Mouse (Mus musculus) right cerebral cortex, adult 18-20 months (tissue): ENCODE measurements at regions not wholly inside any gene's neighbourhood (a gene's known extent, or its start where the extent isn't known, plus 50 kb on each side); places are given as distances from the start of the nearest gene placed in this dataset.

Experiments used
- DNase-seq: peaks from one replicate; pipeline ENCODE4 v3.0.0; 2022; ENCODE audit warnings: mixed read lengths

DNA sequence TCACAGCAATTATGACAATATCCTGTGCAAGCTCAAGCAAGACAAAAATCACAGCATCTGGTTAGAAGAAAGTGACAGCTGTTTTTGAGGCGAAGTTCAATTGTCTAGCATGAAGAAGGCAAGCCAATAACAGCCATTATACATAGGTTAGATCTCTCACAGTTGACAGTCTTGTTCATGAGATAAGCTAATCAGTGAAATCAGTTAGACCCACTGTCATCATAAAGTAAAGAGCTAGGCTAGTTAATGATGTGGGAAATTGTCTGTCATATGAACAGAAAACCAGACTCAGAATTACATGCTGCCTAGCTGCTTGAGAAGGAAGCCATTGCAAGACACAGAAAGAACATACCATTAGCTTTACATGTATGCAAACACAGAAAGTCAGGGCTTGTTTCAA, 470.2 kb upstream of the 5930422O12Rik start:
- no peak for DNase-seq

DNA sequence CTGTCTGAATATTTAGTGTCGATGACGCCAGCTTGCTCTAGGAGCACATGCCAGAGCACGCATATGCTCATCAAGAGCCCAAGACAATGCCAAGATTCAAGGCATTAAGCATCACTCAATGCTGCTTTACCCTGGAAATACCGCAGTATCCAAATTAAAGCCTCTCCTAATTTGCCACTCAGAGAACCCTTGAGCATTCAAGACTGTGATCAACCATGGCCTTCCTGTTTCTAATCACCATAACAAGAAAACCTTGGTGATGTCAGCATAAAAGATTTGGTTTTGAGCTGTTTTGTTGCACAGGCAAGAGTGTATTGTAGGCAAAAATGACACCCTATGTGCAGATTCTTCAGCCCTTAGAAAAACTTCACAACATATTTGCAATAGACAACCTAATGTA, 469.7 kb upstream of the 5930422O12Rik start:
- DNase-seq, result no peak

GRCm38 (mm10) chr8:32959326-32960064, 469.0 kb upstream of the 5930422O12Rik start:
- no peak for DNase-seq

DNA sequence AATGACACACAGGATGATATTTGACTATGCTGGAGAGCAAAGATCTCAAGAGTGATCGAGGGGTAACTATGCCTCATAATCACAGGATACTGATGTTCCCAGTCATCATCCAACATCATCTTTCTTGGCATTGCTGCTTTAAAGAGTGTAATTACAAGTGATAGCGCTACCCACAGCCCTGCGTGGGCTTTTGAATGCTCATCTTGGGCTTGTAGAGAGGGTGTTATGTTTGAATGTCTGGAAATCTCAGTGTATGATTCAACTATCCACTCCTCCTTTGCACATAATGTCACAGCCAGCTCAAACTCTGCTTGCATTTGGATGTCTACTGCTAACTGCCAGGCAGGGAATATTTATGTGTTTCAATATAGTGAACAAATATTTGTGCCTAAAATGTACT, 438.3 kb upstream of the 5930422O12Rik start:
- peak; percentile 63 for DNase-seq

- DNase-seq, result no peak
Measured at GRCm38 (mm10) chr8:33003967-33004564, 424.4 kb upstream of the 5930422O12Rik start.

DNA sequence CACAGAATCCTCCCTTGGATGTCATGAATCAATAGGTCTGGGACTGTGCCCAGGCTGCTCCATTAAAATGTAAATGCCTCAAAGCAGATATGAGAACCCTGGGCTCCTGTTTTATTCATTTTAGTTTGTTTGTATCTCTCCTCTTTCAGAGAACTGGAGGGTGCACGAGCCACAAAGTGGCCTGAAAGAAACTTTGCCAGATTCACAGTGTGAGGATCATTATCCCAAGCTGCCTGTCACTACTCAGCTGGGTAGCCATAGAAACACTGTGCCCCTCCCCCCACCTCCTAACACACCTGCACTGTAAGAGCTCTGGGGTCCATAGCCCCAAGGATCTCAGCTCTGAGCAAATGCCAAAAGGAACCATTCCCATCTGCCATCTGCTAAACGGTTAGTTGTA, 423.9 kb upstream of the 5930422O12Rik start:
- no peak for DNase-seq

DNA sequence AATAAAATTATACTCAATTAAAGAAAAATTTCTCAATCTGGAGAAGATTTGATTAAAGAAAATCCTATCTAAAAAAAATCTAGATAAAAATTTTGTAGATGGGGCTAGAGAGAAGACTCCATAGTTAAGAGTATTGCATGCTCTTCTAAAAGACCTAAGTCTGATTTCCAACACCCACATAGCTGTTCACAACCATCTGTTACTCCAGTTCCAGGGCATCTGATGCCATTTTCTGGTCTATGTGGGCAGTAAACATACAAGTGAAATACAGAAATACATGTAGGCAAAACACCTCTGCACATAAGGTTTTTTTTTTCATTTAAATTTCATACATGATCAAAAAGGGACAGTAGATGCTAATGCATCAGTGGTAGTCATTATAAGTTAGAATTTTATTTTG, 418.4 kb upstream of the 5930422O12Rik start:
- no peak for DNase-seq

- no peak for DNase-seq
Measured at GRCm38 (mm10) chr8:33012784-33013183, 415.7 kb upstream of the 5930422O12Rik start.

GRCm38 (mm10) chr8:33015861-33016260, 412.6 kb upstream of the 5930422O12Rik start:
- no peak for DNase-seq

DNA sequence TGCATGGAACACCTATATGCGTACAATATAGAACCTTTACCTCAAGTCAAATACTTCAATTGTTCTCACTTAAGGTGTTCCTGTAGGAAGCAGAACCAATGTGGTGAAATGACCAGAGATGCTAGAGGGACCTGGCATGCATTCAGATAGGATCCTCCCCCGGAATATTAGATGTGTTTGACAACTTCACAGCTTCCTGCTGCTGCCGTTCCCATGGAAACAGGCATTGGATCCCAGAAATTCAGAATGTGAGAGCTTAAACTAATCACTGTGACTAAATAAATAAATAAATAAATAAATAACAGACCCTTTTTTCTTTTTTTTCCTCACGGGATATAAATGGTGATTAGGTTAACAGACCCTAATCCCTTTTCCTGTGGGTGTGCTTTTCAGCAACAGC, 401.5 kb upstream of the 5930422O12Rik start:
- DNase-seq, result no peak

DNA sequence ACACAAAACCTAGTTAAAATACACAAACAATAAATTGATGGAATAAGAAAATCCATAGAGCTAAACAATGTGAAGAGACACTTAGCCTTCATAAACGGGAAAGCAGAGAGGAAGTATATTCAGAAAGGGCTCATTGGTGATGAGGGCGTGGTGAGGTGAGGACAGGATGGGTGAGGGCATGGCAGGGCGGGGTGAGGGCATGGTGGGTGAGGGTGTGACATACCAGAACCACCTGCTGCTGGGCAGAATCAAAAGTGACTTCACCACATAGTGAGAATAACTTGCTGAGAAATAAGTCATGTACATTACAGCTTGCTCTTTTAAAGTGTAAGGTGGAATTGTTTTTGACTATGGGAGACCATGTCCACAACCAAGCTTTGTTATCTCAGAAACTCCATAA, 399.1 kb upstream of the 5930422O12Rik start:
- no peak for DNase-seq

- DNase-seq, result no peak
Measured at GRCm38 (mm10) chr8:33052017-33052416, 376.5 kb upstream of the 5930422O12Rik start.

DNA sequence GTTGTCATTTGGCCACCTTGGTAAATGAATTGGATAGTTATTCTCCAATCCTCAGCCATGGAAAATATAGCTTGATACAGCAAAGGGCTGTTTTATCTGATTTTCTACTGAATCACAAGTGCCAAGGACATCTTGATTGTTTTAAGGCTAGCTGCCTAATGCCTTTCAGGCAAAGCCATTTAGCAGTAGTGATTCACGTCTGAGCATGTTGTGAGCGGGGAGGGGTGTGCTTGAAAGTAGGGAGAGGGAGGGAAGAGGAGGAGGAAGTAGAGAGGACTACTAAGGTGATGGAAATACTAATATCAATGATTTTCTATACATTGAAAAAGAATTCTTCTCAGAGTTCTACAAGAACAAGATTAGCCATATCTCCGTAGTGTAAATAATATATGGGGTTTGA, 362.9 kb upstream of the 5930422O12Rik start:
- no peak for DNase-seq

- no peak for DNase-seq
Measured at GRCm38 (mm10) chr8:33066168-33066567, 362.3 kb upstream of the 5930422O12Rik start.

- no peak for DNase-seq
Measured at GRCm38 (mm10) chr8:33067453-33068039, 361.0 kb upstream of the 5930422O12Rik start.

- no peak for DNase-seq
Measured at GRCm38 (mm10) chr8:33068468-33068867, 360.0 kb upstream of the 5930422O12Rik start.

- DNase-seq, result no peak
Measured at GRCm38 (mm10) chr8:33075186-33075585, 353.3 kb upstream of the 5930422O12Rik start.

DNA sequence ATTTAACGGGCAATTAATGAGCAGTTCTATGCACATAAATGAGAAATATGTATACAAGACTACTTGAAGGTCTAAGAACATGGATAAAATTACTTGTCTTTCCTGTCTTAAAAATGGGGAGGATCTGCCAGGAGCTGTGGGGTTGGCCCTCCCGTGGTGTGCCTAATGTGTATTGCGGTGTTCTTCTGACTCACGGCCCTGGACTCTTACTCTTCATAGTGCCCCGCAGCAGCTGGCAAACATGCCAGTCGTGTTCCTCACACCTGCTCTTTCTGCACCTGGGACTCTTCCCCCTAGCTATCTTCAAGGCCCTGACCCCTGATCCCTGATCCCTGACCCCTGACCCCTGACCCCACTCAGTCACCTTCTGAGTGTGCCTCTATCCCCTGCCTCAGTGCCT, 352.3 kb upstream of the 5930422O12Rik start:
- no peak for DNase-seq

GRCm38 (mm10) chr8:33078125-33078524, 350.4 kb upstream of the 5930422O12Rik start:
- peak; percentile 9 for DNase-seq

GRCm38 (mm10) chr8:33079867-33080585, 348.5 kb upstream of the 5930422O12Rik start:
- no peak for DNase-seq

DNA sequence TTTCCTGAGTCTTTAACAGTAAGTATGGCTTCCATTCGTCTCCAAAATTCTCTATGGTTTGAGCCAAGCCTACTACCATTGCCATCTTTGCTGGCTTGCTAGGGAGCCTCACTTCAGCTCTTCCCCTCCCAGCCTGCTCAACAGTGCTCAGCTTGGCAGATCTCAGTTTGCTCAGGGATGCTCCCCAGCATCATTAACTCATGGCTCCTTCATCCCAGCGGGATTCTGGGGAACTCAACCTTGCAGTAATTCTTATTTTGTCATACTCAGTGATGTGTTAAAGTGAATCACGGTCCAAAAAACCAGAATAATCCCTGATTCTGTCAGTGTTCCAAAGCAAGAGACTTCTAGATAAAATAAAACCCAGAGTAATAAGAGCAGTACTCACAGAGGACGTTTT, 346.6 kb upstream of the 5930422O12Rik start:
- DNase-seq, result no peak

DNA sequence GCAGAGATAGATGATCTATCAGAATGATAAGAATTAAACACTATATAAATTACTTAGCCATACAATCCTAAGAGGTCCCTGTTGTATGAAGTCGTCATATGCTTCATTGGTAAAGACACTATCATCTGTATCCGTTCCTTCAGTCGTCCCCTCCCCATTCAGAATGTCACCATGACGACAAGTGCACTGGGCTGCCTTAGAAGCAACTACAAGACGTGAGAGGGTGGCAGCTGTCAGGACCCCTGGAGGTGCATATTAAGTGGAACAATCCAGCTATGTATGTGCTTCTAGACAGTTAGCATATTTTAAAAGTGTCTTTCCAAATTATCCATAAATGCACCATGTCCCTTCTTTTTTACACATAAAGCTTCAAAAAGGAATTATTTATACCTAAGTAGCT, 343.0 kb upstream of the 5930422O12Rik start:
- no peak for DNase-seq

- no peak for DNase-seq
Measured at GRCm38 (mm10) chr8:33089731-33090130, 338.8 kb upstream of the 5930422O12Rik start.

- DNase-seq, result no peak
Measured at GRCm38 (mm10) chr8:33108914-33109313, 319.6 kb upstream of the 5930422O12Rik start.
